ENCODE assay signal across 9 mouse cellular contexts in the genomic region with DNA sequence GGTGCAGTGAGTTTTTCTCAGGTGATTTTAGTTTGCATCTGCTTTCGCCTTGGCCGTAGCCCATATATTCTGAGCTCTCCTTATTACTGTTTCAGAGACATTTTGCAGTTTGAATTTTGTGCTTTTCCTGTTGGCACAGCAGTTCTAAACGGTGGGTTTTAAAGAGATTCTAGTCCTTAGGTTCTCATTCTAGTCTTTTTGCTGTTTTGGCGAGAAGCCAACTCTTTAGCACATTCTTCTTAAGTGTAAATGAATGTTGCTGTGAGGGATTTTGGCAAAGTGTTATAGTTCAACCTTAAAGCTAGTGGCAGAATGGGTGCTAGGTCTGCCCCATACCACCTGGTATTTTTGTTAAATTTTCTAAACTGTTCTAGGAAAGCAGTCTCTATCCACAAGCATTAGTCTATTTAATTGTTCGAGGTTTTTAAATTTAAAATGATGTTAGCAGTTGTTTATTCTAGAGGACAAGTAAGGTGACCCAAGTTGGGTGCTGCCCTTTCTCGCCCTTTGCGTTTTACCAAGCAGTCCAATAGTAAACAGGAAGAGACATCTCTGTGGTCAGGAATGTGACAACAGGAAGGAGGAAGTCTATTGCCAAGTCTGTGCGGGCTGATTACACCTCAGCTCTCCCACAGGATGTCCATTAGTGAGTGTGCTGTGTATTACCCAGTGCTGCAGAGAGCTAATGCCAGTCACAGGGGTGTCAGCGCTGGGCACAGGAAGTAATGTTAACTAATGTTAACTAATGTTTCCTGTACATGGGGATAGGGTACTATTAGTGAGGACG. TPM values are rescaled to one million over a fixed set of nuclear protein-coding genes. Genes with fewer than 3 reads are reported as not detected.
DNase-seq lines count a peak whose midpoint lies in the region; ATAC-seq lines count a peak whose summit lies in the region.
"Had no signal": no experiment of that assay in that cellular context is flagged by ENCODE, and none has a peak within 500 bp of the region (broad histone marks: within the 10 kb centered on the region; RNA-seq: fewer than 3 reads in every experiment).

No protein-coding gene starts in this region.

- no peak overlapping the region for H3K9ac ChIP-seq in kidney, embryonic 15.5 days
- H3K9ac ChIP-seq: midbrain, embryonic 15.5 days had no signal

- peak overlapping the region; percentile 81 for H3K27ac ChIP-seq in brown adipose tissue, adult 24 weeks (replicated peaks; ENCODE audit: low read depth, low read length)
- peak overlapping the region; percentile 87 for H3K27ac ChIP-seq in kidney, embryonic 15.5 days
- no peak overlapping the region for H3K27ac ChIP-seq in hindbrain, embryonic 10.5 days
- H3K27ac ChIP-seq: midbrain, embryonic 15.5 days had no signal

- H3K4me3 ChIP-seq in brown adipose tissue, adult 24 weeks (ENCODE audit: insufficient read depth, low read depth, low read length) = no peak overlapping the region
- H3K4me3 ChIP-seq in kidney, embryonic 15.5 days (replicated peaks) = no peak overlapping the region
- H3K4me3 ChIP-seq in megakaryocyte, embryonic 14.5 days (replicated peaks) = peak overlapping the region; percentile 90
- H3K4me3 ChIP-seq in hindbrain, embryonic 10.5 days = no peak overlapping the region
- H3K4me3 ChIP-seq: midbrain, embryonic 15.5 days had no signal

- WGBS in kidney, embryonic 15.5 days = 63% methylated on average over 10 of the region's 10 CpGs
- 77% methylated on average over 10 of the region's 10 CpGs for WGBS in hindbrain, embryonic 10.5 days

- 0 out of 2 replicates have a peak, but pooled peaks have one; percentile 42 for ATAC-seq in kidney, embryonic 15.5 days (replicated peaks; ENCODE audit: low FRiP score)
- ATAC-seq: midbrain, embryonic 15.5 days had no signal

- H3K27me3 ChIP-seq in kidney, embryonic 15.5 days = no peaks in the 10 kb centered on the region
- H3K27me3 ChIP-seq in megakaryocyte, embryonic 14.5 days (replicated peaks) = no peaks in the 10 kb centered on the region
- H3K27me3 ChIP-seq in hindbrain, embryonic 10.5 days (ENCODE audit: insufficient read depth, poor library complexity, severe bottlenecking) = no peaks in the 10 kb centered on the region
- H3K27me3 ChIP-seq: midbrain, embryonic 15.5 days had no signal

- no peak overlapping the region for H3K4me2 ChIP-seq in kidney, embryonic 15.5 days
- H3K4me2 ChIP-seq: midbrain, embryonic 15.5 days had no signal

- H3K36me3 ChIP-seq in kidney, embryonic 15.5 days = no peaks in the 10 kb centered on the region
- H3K36me3 ChIP-seq in megakaryocyte, embryonic 14.5 days (replicated peaks; ENCODE audit: low read length) = peaks cover 24% of the 10 kb centered on the region
- H3K36me3 ChIP-seq in hindbrain, embryonic 10.5 days = no peaks in the 10 kb centered on the region
- H3K36me3 ChIP-seq: midbrain, embryonic 15.5 days had no signal

- intact Hi-C loops in heart, postnatal 25 days (cut with DNase I) = loop anchor here (2.0 kb wide), 1 partner anchor 14 kb away; no protein-coding TSS in a partner anchor

- H3K4me1 ChIP-seq in brown adipose tissue, adult 24 weeks (ENCODE audit: control insufficient read depth, insufficient read depth, insufficient read length, low read length) = peaks cover 6% of the 10 kb centered on the region
- peaks cover 28% of the 10 kb centered on the region for H3K4me1 ChIP-seq in kidney, embryonic 15.5 days
- H3K4me1 ChIP-seq in megakaryocyte, embryonic 14.5 days = peaks cover 89% of the 10 kb centered on the region
- peaks cover 10% of the 10 kb centered on the region for H3K4me1 ChIP-seq in hindbrain, embryonic 10.5 days (replicated peaks)

- H3K9me3 ChIP-seq in kidney, embryonic 15.5 days (replicated peaks) = no peaks in the 10 kb centered on the region
- no peaks in the 10 kb centered on the region for H3K9me3 ChIP-seq in megakaryocyte, embryonic 14.5 days
- no peaks in the 10 kb centered on the region for H3K9me3 ChIP-seq in hindbrain, embryonic 10.5 days
- H3K9me3 ChIP-seq: midbrain, embryonic 15.5 days had no signal

- peak; percentile 40 to 61 for DNase-seq in heart, adult 18-20 months
- DNase-seq in heart, postnatal 25 days (ENCODE audit: low spot score) = no peak
- no peak for DNase-seq in right cerebral cortex, postnatal 4 days
- no peak for DNase-seq in cerebellum, adult 9-11 months
- DNase-seq in hindbrain, embryonic 10.5 days (ENCODE audit: low spot score) = no peak

RNA-seq across cellular contexts. Expression of a gene that starts 11.1 kb away (rescaled TPM):
- 10 to 100 TPM; 32.9 to 33.2 TPM for total RNA-seq in heart, adult 18-20 months (2021)
- total RNA-seq in heart, postnatal 25 days (2021) = 10 to 100 TPM; 29.2 TPM
- 15.8 and 18.1 TPM in 2 replicates for polyA plus RNA-seq in brown adipose tissue, adult 24 weeks (2012; ENCODE audit: insufficient read depth, insufficient read length, missing spikeins)
- polyA plus RNA-seq in kidney, embryonic 15.5 days (2015; fragmentation: Nextera tagmentation; extraction: Ambion mirVana) = 23.2 and 23.4 TPM in 2 replicates
- polyA plus RNA-seq in megakaryocyte, embryonic 14.5 days (2012; ENCODE audit: insufficient read depth, low replicate concordance) = 6.6 and 14.1 TPM in 2 replicates
- 6.7 and 9.2 TPM in 2 replicates for polyA plus RNA-seq in hindbrain, embryonic 10.5 days (2016; fragmentation: Nextera tagmentation; extraction: Ambion mirVana)

Comparison
In these comparisons a context has a peak if more than half of its experiments do, and no peak if none do; other contexts are left out.
1. DNase-seq: peak in heart, adult 18-20 months (2 of 2); none in heart, postnatal 25 days (single experiment), right cerebral cortex, postnatal 4 days (single experiment), cerebellum, adult 9-11 months (single experiment) and hindbrain, embryonic 10.5 days (single experiment).